Mouse (Mus musculus) lung, embryonic 15.5 days (tissue): ENCODE data around the gene Svs5. TPM values are rescaled to one million over a fixed set of nuclear protein-coding genes. Genes with fewer than 3 reads are reported as not detected.

Experiments used
- ATAC-seq: fragments of 200-750 bp; cut with Nextera tagmentation; 2 replicates; pipeline ENCODE4 v1.8.0; 2017; ENCODE audit warnings: moderate number of reproducible peaks, borderline replicate concordance; ENCODE audit not compliant: low FRiP score, low TSS enrichment; ENCODE audit errors: extremely low read depth
- H3K27ac ChIP-seq: fragments of 300-500 bp; sonication (generic); 2 replicates; pipeline ENCODE4 v1.5.1; 2015; ENCODE audit warnings: moderate library complexity, mild to moderate bottlenecking, inconsistent platforms
- H3K27me3 ChIP-seq: fragments of 300-500 bp; sonication (generic); 2 replicates; pipeline ENCODE4 v1.6.1; 2015; ENCODE audit warnings: inconsistent platforms
- H3K36me3 ChIP-seq: fragments of 300-500 bp; sonication (generic); 2 replicates; pipeline ENCODE4 v1.6.1; 2015; ENCODE audit warnings: inconsistent platforms
- H3K4me1 ChIP-seq: fragments of 300-500 bp; sonication (generic); 2 replicates; pipeline ENCODE4 v1.6.1; 2015; ENCODE audit warnings: inconsistent platforms
- H3K4me2 ChIP-seq: fragments of 300-500 bp; sonication (generic); 2 replicates; pipeline ENCODE4 v1.6.1; 2015; ENCODE audit warnings: inconsistent platforms, mild to moderate bottlenecking, moderate library complexity
- H3K4me3 ChIP-seq: fragments of 300-500 bp; sonication (generic); 2 replicates; pipeline ENCODE4 v1.5.1; 2015; ENCODE audit warnings: mild to moderate bottlenecking, inconsistent platforms
- H3K9ac ChIP-seq: fragments of 300-500 bp; sonication (generic); 2 replicates; pipeline ENCODE4 v1.6.1; 2015; ENCODE audit warnings: inconsistent platforms
- H3K9me3 ChIP-seq: fragments of 300-500 bp; sonication (generic); 2 replicates; pipeline ENCODE4 v1.6.1; 2016; ENCODE audit warnings: inconsistent platforms
- WGBS: fragments of 180-500 bp; shearing (Covaris S2); methylation state at CpG from one replicate; pipeline ENCODE4 v1.1.7; 2015; 5-methylcytosine and 5-hydroxymethylcytosine counted together
- polyA plus RNA-seq: library from polyadenylated mRNA; unstranded; fragments of >200 nt; fragmentation: Nextera tagmentation; extraction: Ambion mirVana; gene quantifications from 2 replicates; pipeline ENCODE4 v1.2.1, GENCODE M21; 2015

Svs5 gene
- polyA plus RNA-seq, 1 experiment from 2014 or later, result not detected

GRCm38 (mm10) chr2:164359031-164359430 lies 26.5 kb downstream of the Svs5 start:
- H3K4me3 ChIP-seq, result no peak overlapping the region
- H3K27me3 ChIP-seq, result no peaks in the 10 kb centered on the region
- no peaks in the 10 kb centered on the region for H3K9me3 ChIP-seq
- H3K36me3 ChIP-seq, result no peaks in the 10 kb centered on the region
- no peak overlapping the region for H3K4me2 ChIP-seq
- ATAC-seq, result no peak
- H3K4me1 ChIP-seq, result peaks cover 9% of the 10 kb centered on the region; the same call in 1 of the 2 replicates
- 82% methylated on average over 5 of the region's 5 CpGs for WGBS
- no peak overlapping the region for H3K27ac ChIP-seq
- H3K9ac ChIP-seq, result no peak overlapping the region

- no peak overlapping the region for H3K4me2 ChIP-seq
- H3K9ac ChIP-seq, result no peak overlapping the region
- 72% methylated on average over 5 of the region's 5 CpGs for WGBS
- H3K36me3 ChIP-seq, result no peaks in the 10 kb centered on the region
- H3K27ac ChIP-seq, result no peak overlapping the region
- H3K9me3 ChIP-seq, result no peaks in the 10 kb centered on the region
- no peak for ATAC-seq
- H3K4me1 ChIP-seq, result peaks cover 9% of the 10 kb centered on the region; the same call in 1 of the 2 replicates
- no peaks in the 10 kb centered on the region for H3K27me3 ChIP-seq
- no peak overlapping the region for H3K4me3 ChIP-seq
Measured at GRCm38 (mm10) chr2:164359668-164360067, 27.1 kb downstream of the Svs5 start.

- Histone ChIP-seq H3K36me3 (no peaks in the 10 kb centered on the region), H3K9ac (no peak overlapping the region), H3K27me3 (no peaks in the 10 kb centered on the region), H3K4me3 (no peak overlapping the region), H3K4me1 (peaks cover 9% of the 10 kb centered on the region; the same call in 1 of the 2 replicates), H3K9me3 (no peaks in the 10 kb centered on the region), H3K27ac (no peak overlapping the region), H3K4me2 (no peak overlapping the region)
- 30% methylated on average over 13 of the region's 13 CpGs for WGBS
- ATAC-seq, result no peak
Measured at GRCm38 (mm10) chr2:164360974-164361657, 28.6 kb downstream of the Svs5 start.

GRCm38 (mm10) chr2:164366947-164367346 lies 34.4 kb downstream of the Svs5 start:
- no peak overlapping the region for H3K4me3 ChIP-seq
- no peak overlapping the region for H3K4me2 ChIP-seq
- no peak overlapping the region for H3K9ac ChIP-seq
- no peaks in the 10 kb centered on the region for H3K36me3 ChIP-seq
- no peaks in the 10 kb centered on the region for H3K27me3 ChIP-seq
- no peaks in the 10 kb centered on the region for H3K9me3 ChIP-seq
- H3K27ac ChIP-seq, result no peak overlapping the region
- ATAC-seq, result no peak
- WGBS, result 32% methylated on average over 3 of the region's 3 CpGs
- H3K4me1 ChIP-seq, result 0 out of 2 replicates have a peak, but pooled peaks cover 4% of the 10 kb centered on the region

GRCm38 (mm10) chr2:164368620-164369105 lies 36.1 kb downstream of the Svs5 start:
- Histone ChIP-seq H3K36me3 (no peaks in the 10 kb centered on the region), H3K27me3 (no peaks in the 10 kb centered on the region), H3K9ac (no peak overlapping the region), H3K9me3 (no peaks in the 10 kb centered on the region), H3K4me1 (no peaks in the 10 kb centered on the region), H3K4me3 (no peak overlapping the region), H3K4me2 (no peak overlapping the region), H3K27ac (no peak overlapping the region)
- 74% methylated on average over 6 of the region's 6 CpGs for WGBS
- ATAC-seq, result no peak

GRCm38 (mm10) chr2:164371371-164371770 lies 38.8 kb downstream of the Svs5 start:
- Histone ChIP-seq H3K4me3 (no peak overlapping the region), H3K36me3 (no peaks in the 10 kb centered on the region), H3K9me3 (no peaks in the 10 kb centered on the region), H3K27me3 (no peaks in the 10 kb centered on the region), H3K9ac (no peak overlapping the region), H3K4me1 (no peaks in the 10 kb centered on the region), H3K27ac (no peak overlapping the region), H3K4me2 (no peak overlapping the region)
- ATAC-seq, result no peak
- 77% methylated on average over 3 of the region's 3 CpGs for WGBS

GRCm38 (mm10) chr2:164372408-164373053 lies 40.0 kb downstream of the Svs5 start:
- Histone ChIP-seq H3K4me3 (no peak overlapping the region), H3K4me1 (no peaks in the 10 kb centered on the region), H3K4me2 (no peak overlapping the region), H3K36me3 (no peaks in the 10 kb centered on the region), H3K9ac (no peak overlapping the region), H3K27me3 (no peaks in the 10 kb centered on the region), H3K27ac (no peak overlapping the region), H3K9me3 (no peaks in the 10 kb centered on the region)
- 20% methylated on average over 3 of the region's 3 CpGs for WGBS
- ATAC-seq, result no peak

GRCm38 (mm10) chr2:164373187-164373586 lies 40.6 kb downstream of the Svs5 start:
- no peak overlapping the region for H3K9ac ChIP-seq
- H3K36me3 ChIP-seq, result no peaks in the 10 kb centered on the region
- WGBS, result 26% methylated on average over 4 of the region's 4 CpGs
- H3K27me3 ChIP-seq, result no peaks in the 10 kb centered on the region
- H3K27ac ChIP-seq, result no peak overlapping the region
- no peaks in the 10 kb centered on the region for H3K4me1 ChIP-seq
- H3K9me3 ChIP-seq, result no peaks in the 10 kb centered on the region
- H3K4me2 ChIP-seq, result no peak overlapping the region
- no peak overlapping the region for H3K4me3 ChIP-seq
- ATAC-seq, result no peak

GRCm38 (mm10) chr2:164377478-164378426 lies 45.2 kb downstream of the Svs5 start:
- no peaks in the 10 kb centered on the region for H3K4me1 ChIP-seq
- H3K4me2 ChIP-seq, result no peak overlapping the region
- no peak overlapping the region for H3K27ac ChIP-seq
- H3K27me3 ChIP-seq, result no peaks in the 10 kb centered on the region
- no peak overlapping the region for H3K9ac ChIP-seq
- ATAC-seq, result no peak
- 82% methylated on average over 15 of the region's 15 CpGs for WGBS
- no peak overlapping the region for H3K4me3 ChIP-seq
- no peaks in the 10 kb centered on the region for H3K36me3 ChIP-seq
- no peaks in the 10 kb centered on the region for H3K9me3 ChIP-seq

GRCm38 (mm10) chr2:164381726-164382125 lies 49.2 kb downstream of the Svs5 start:
- no peaks in the 10 kb centered on the region for H3K36me3 ChIP-seq
- no peak for ATAC-seq
- H3K4me2 ChIP-seq, result no peak overlapping the region
- peaks cover 22% of the 10 kb centered on the region for H3K4me1 ChIP-seq
- no peaks in the 10 kb centered on the region for H3K27me3 ChIP-seq
- no peaks in the 10 kb centered on the region for H3K9me3 ChIP-seq
- WGBS, result 71% methylated on average over 8 of the region's 8 CpGs
- no peak overlapping the region for H3K27ac ChIP-seq
- H3K4me3 ChIP-seq, result no peak overlapping the region
- no peak overlapping the region for H3K9ac ChIP-seq

GRCm38 (mm10) chr2:164382971-164383370 lies 50.4 kb downstream of the Svs5 start:
- H3K4me2 ChIP-seq, result no peak overlapping the region
- no peak overlapping the region for H3K4me3 ChIP-seq
- WGBS, result 71% methylated on average over 3 of the region's 3 CpGs
- H3K9me3 ChIP-seq, result no peaks in the 10 kb centered on the region
- H3K4me1 ChIP-seq, result peaks cover 33% of the 10 kb centered on the region
- ATAC-seq, result no peak
- H3K36me3 ChIP-seq, result no peaks in the 10 kb centered on the region
- H3K27me3 ChIP-seq, result peaks cover 2% of the 10 kb centered on the region; the same call in 1 of the 2 replicates
- H3K27ac ChIP-seq, result no peak overlapping the region
- H3K9ac ChIP-seq, result no peak overlapping the region
